Mouse (Mus musculus): Measurements from ENCODE around the gene Vmn2r-ps159. TPM values are rescaled to one million over a fixed set of nuclear protein-coding genes. Genes with fewer than 3 reads are reported as not detected.
"Not testable (repeated sequence)": the region's sequence is repeated elsewhere in the genome, so short reads cannot be mapped to it uniquely, and the experiment has no call there.

Vmn2r-ps159 gene
- polyA plus RNA-seq (2016; fragmentation: Nextera tagmentation; extraction: Ambion mirVana) = not detected in 2 replicates

DNA sequence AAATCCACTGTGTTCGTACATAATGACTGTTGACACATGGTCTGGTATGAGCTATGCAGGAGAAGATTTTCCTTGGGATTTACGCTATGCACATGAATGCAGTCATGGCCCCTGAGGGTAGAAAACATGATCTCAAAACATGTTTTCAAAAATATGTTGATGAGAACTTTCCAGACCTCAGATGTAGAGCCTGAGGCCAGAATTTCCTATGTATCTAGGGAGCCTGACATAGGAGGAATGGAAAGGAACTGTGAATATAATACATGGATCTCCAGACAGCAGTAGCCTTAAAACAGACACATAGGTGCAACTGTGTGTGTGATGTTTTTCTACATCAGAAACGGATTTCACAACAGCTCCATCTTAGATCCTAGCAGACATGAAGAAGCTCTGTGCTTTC lies at the start of gene Vmn2r-ps159:
Gene Vmn2r-ps159, plus strand, starts transcription at position 301 of the 400 bp plus-strand sequence.
- not testable (repeated sequence) for H3K27me3 ChIP-seq (replicated peaks; ENCODE audit: low read depth, poor library complexity, severe bottlenecking); H3K4me3 ChIP-seq; H3K27ac ChIP-seq (replicated peaks); DNase-seq (ENCODE audit: low spot score); H3K36me3 ChIP-seq (replicated peaks); H3K4me1 ChIP-seq
- WGBS = 79% methylated on average over 3 of the region's 3 CpGs
- peaks cover 11% of the 10 kb centered on the region; the same call in 1 of the 2 replicates for H3K9me3 ChIP-seq

DNA sequence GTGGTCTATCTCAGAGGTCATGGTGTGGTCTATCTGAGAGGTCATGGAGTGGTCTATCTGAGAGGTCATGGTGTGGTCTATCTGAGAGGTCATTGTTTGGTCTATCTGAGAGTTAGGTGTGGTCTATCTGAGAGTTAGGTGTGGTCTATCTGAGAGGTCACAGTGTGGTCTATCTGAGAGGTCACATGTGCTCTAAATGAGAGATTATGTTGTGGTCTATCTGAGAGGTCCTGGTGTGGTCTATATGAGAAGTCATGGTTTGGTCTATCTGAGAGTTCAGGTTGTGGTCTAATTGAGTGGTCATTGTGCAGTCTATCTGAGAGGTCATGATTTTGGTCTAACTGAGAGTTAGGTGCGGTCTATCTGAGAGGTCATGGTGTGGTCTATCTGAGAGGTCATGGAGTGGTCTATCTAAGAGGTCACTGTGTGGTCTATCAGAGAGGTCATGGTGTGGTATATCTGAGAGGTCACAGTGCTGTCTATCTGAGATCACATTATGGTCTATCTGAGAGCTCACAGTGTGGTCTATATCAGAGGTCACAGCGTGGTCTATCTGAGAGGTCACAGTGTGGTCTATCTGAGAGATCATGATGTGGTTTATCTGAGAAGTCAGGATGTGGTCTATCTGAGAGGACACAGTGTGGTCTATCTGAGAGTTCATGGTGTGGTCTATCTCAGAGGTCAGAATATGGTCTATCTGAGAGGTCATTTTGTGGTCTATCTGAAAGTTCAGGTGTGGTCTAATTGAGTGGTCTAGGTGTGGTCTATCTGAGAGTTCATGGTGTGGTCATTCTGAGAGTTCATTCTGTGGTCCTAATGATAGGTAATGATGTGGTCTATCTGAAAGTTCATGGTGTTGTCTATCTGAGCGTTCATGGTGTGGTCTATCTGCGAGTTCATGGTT lies 10.9 kb downstream of the Vmn2r-ps159 start:
- not testable (repeated sequence) for DNase-seq (ENCODE audit: low spot score)

DNA sequence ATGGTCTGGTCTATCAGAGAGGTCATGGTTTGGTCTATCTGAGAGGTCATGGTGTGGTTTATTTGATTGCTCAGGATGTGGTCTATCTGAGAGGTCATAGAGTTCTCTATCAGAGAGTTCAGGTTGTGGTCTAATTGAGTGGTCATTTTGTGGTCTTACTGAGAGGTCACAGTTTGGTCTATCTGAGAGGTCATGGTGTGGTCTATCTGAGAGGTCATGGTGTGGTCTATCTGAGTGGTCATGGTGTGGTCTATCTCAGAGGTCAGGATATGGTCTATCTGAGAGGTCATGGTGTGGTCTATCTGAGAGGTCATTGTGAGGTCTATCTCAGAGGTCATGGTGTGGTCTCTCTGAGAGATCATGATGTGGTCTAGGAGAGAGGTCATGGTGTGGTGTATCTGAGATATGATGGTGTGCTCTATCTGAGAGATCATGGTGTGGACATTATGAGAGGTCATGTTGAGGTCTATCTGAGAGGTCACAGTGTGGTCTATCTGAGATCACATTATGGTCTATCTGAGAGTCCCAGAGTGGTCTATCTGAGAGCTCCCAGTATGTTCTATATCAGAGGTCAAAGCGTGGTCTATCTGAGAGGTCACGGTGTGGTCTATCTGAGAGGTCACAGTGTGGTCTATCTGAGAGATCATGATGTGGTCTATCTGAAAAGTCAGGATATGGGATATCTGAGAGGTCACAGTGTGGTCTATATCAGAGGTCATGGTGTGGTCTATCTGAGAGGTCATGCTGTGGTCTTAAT lies 11.8 kb downstream of the Vmn2r-ps159 start:
- no peaks in the 10 kb centered on the region for H3K4me1 ChIP-seq
- WGBS = 77% methylated on average over 2 of the region's 2 CpGs
- H3K27me3 ChIP-seq (replicated peaks; ENCODE audit: low read depth, poor library complexity, severe bottlenecking) = no peaks in the 10 kb centered on the region
- H3K9me3 ChIP-seq = peaks cover 38% of the 10 kb centered on the region
- DNase-seq (ENCODE audit: low spot score) = peak; percentile 31
- no peaks in the 10 kb centered on the region for H3K36me3 ChIP-seq (replicated peaks)
- no peak overlapping the region for H3K27ac ChIP-seq (replicated peaks)
- H3K4me3 ChIP-seq = no peak overlapping the region

More for the DNA sequence above, 10.9 kb downstream of the Vmn2r-ps159 start:
- peaks cover 38% of the 10 kb centered on the region for H3K9me3 ChIP-seq
- not testable (repeated sequence) for H3K36me3 ChIP-seq (replicated peaks); H3K4me3 ChIP-seq; H3K27me3 ChIP-seq (replicated peaks; ENCODE audit: low read depth, poor library complexity, severe bottlenecking); H3K27ac ChIP-seq (replicated peaks); H3K4me1 ChIP-seq
- WGBS = 77% methylated on average over 4 of the region's 4 CpGs

DNA sequence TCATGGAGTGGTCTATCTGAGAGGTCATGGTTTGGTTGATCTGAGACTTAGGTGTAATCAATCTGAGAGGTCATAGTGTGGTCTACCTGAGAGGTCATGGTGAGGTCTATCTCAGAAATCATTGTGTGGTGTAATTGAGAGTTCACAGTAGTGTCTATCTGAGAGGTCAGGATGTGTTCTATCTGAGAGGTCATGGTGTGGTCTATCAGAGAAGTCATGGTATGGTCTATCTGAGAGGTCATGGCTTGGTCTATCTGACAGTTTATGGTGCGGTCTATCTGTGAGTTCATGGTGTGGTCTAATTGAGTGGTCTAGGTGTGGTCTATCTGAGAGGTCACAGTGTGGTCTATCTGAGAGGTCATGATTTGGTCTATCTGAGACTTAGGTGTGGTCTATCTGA lies 12.4 kb downstream of the Vmn2r-ps159 start:
- H3K27ac ChIP-seq (replicated peaks) = no peak overlapping the region

DNA sequence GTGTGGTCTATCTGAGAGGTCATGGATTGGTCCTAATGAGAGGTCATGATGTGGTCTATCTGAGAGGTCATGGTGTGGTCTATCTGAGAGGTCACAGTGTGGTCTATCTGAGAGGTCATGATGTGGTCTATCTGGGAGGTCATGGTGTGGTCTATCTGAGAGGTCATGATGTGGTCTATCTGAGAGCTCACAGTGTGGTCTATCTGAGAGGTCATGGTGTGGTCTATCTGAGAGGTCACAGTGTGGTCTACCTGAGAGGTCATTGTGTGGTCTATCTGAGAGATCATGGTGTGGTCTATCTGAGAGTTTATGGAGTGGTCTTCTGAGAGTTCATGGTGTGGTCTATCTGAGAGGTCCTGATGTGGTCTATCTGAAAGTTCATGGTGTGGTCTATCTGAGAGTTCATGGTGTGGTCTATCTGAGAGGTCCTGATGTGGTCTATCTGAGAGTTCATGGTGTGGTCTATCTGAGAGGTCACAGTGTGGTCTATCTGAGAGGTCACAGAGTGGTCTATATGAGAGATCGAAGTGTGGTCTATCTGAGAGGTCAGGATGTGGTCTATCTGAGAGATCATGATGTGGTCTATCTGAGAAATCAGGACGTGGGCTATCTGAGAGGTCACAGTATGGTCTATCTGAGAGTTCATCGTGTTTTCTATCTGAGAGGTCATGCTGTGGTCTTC lies 26.0 kb downstream of the Vmn2r-ps159 start:
- WGBS = 64% methylated on average over 3 of the region's 3 CpGs
- H3K4me1 ChIP-seq; H3K27ac ChIP-seq (replicated peaks); H3K4me3 ChIP-seq; H3K27me3 ChIP-seq (replicated peaks; ENCODE audit: low read depth, poor library complexity, severe bottlenecking); H3K36me3 ChIP-seq (replicated peaks); DNase-seq (ENCODE audit: low spot score): not testable (repeated sequence)
- H3K9me3 ChIP-seq = peaks cover 16% of the 10 kb centered on the region

More for the DNA sequence above, 12.4 kb downstream of the Vmn2r-ps159 start:
- H3K9me3 ChIP-seq = peaks cover 38% of the 10 kb centered on the region
- 78% methylated on average over 1 of the region's 1 CpGs for WGBS
- H3K4me3 ChIP-seq = no peak overlapping the region
- H3K27me3 ChIP-seq (replicated peaks; ENCODE audit: low read depth, poor library complexity, severe bottlenecking) = no peaks in the 10 kb centered on the region
- H3K4me1 ChIP-seq = no peaks in the 10 kb centered on the region
- H3K36me3 ChIP-seq (replicated peaks) = no peaks in the 10 kb centered on the region
- no peak for DNase-seq (ENCODE audit: low spot score)

Other genes with a start within 250 kb of the Vmn2r-ps159 start
- 73.9 and 76.9 TPM in 2 replicates for gene 9430015G10Rik, start 221.1 kb upstream of the Vmn2r-ps159 start, polyA plus RNA-seq (2016; fragmentation: Nextera tagmentation; extraction: Ambion mirVana)
- 0.70 and 0.89 TPM in 2 replicates for gene Rnf223, start 200.6 kb upstream of the Vmn2r-ps159 start, polyA plus RNA-seq (2016; fragmentation: Nextera tagmentation; extraction: Ambion mirVana)
- 59.0 and 61.7 TPM in 2 replicates for gene Agrn, start 133.6 kb upstream of the Vmn2r-ps159 start, polyA plus RNA-seq (2016; fragmentation: Nextera tagmentation; extraction: Ambion mirVana)
- gene Isg15, start 130.3 kb upstream of the Vmn2r-ps159 start, polyA plus RNA-seq (2016; fragmentation: Nextera tagmentation; extraction: Ambion mirVana) = 0.34 and 0.47 TPM in 2 replicates
- gene AW011738, start 127.8 kb upstream of the Vmn2r-ps159 start, polyA plus RNA-seq (2016; fragmentation: Nextera tagmentation; extraction: Ambion mirVana) = 2.2 and 2.7 TPM in 2 replicates
- gene Perm1, start 115.2 kb upstream of the Vmn2r-ps159 start, polyA plus RNA-seq (2016; fragmentation: Nextera tagmentation; extraction: Ambion mirVana) = 0.60 and 0.65 TPM in 2 replicates
- gene Plekhn1, start 96.2 kb upstream of the Vmn2r-ps159 start, polyA plus RNA-seq (2016; fragmentation: Nextera tagmentation; extraction: Ambion mirVana) = 22.5 and 23.9 TPM in 2 replicates
- gene Noc2l, start 95.1 kb upstream of the Vmn2r-ps159 start, polyA plus RNA-seq (2016; fragmentation: Nextera tagmentation; extraction: Ambion mirVana) = 110 and 120 TPM in 2 replicates
- 1.2 and 1.6 TPM in 2 replicates for gene Samd11, start 75.4 kb upstream of the Vmn2r-ps159 start, polyA plus RNA-seq (2016; fragmentation: Nextera tagmentation; extraction: Ambion mirVana)

Data from embryonic facial prominence, embryonic 10.5 days (tissue).